Mouse (Mus musculus) erythroblast, adult 5-6 weeks (primary cell): Measurements from ENCODE around the gene Zdhhc19. TPM values are rescaled to one million over a fixed set of nuclear protein-coding genes. Genes with fewer than 3 reads are reported as not detected.

Experiments used
- ATAC-seq: replicated peaks from 2 replicates; pipeline ENCODE4 v1.8.0; 2016; ENCODE audit warnings: moderate number of reproducible peaks, mild to moderate bottlenecking, moderate TSS enrichment, inconsistent platforms; ENCODE audit not compliant: poor library complexity, low FRiP score, severe bottlenecking
- total RNA-seq, 2 experiments: library from RNA; stranded (forward) in 1 of 2; stranded (reverse) in 1 of 2; fragments of 150-400 nt in 1 of 2; fragments of 200-764, 138-1000 nt in 1 of 2; gene quantifications; 2 replicates each; pipeline versions ENCODE4 v1.2.3 to v1.2.4; 2015 to 2017; ENCODE audit warnings: low replicate concordance in 2 of 2

Zdhhc19 gene
- not detected in 2 replicates for total RNA-seq (2015; ENCODE audit: low replicate concordance)
- total RNA-seq (2017; ENCODE audit: low replicate concordance), result not detected in 2 replicates

- ATAC-seq, result no peak
These were observed at the start of gene Zdhhc19 for GRCm38 (mm10) chr16:32495965-32496364. TSS of gene Zdhhc19 (plus strand) at chr16:32496265.

- no peak for ATAC-seq
These were observed 49.4 kb upstream of the Zdhhc19 start for GRCm38 (mm10) chr16:32446563-32447138.

GRCm38 (mm10) chr16:32449665-32450064, 46.4 kb upstream of the Zdhhc19 start:
- ATAC-seq, result peak; percentile 95

GRCm38 (mm10) chr16:32450133-32450532, 45.9 kb upstream of the Zdhhc19 start:
- peak; percentile 16; the same call in 1 of the 2 replicates for ATAC-seq

GRCm38 (mm10) chr16:32453102-32453501, 43.0 kb upstream of the Zdhhc19 start:
- no peak for ATAC-seq

- no peak for ATAC-seq
These were observed 41.4 kb upstream of the Zdhhc19 start for GRCm38 (mm10) chr16:32454646-32455045.

- ATAC-seq, result no peak
These were observed 40.0 kb upstream of the Zdhhc19 start for GRCm38 (mm10) chr16:32456086-32456485.

- no peak for ATAC-seq
These were observed 39.3 kb upstream of the Zdhhc19 start for GRCm38 (mm10) chr16:32456761-32457160.

GRCm38 (mm10) chr16:32457589-32458386, 38.3 kb upstream of the Zdhhc19 start:
- peak; percentile 96 for ATAC-seq

GRCm38 (mm10) chr16:32460518-32460917, 35.5 kb upstream of the Zdhhc19 start:
- no peak for ATAC-seq

GRCm38 (mm10) chr16:32461713-32462112, 34.4 kb upstream of the Zdhhc19 start:
- no peak for ATAC-seq

- no peak for ATAC-seq
These were observed 33.1 kb upstream of the Zdhhc19 start for GRCm38 (mm10) chr16:32462950-32463349.

- ATAC-seq, result no peak
These were observed 32.6 kb upstream of the Zdhhc19 start for GRCm38 (mm10) chr16:32463426-32463825.

- ATAC-seq, result no peak
These were observed 31.2 kb upstream of the Zdhhc19 start for GRCm38 (mm10) chr16:32464908-32465307.

GRCm38 (mm10) chr16:32468488-32468887, 27.6 kb upstream of the Zdhhc19 start:
- ATAC-seq, result no peak

GRCm38 (mm10) chr16:32469404-32470105, 26.5 kb upstream of the Zdhhc19 start:
- ATAC-seq, result no peak

GRCm38 (mm10) chr16:32472276-32473015, 23.6 kb upstream of the Zdhhc19 start:
- ATAC-seq, result no peak

GRCm38 (mm10) chr16:32477315-32477714, 18.8 kb upstream of the Zdhhc19 start:
- ATAC-seq, result no peak

- no peak for ATAC-seq
These were observed 16.6 kb upstream of the Zdhhc19 start for GRCm38 (mm10) chr16:32479415-32479814.

- no peak for ATAC-seq
These were observed 11.6 kb upstream of the Zdhhc19 start for GRCm38 (mm10) chr16:32484431-32484871.
